Mouse (Mus musculus) limb, embryonic 10.5 days (tissue): ENCODE data around the gene Sec24b. TPM values are rescaled to one million over a fixed set of nuclear protein-coding genes. Genes with fewer than 3 reads are reported as not detected.

ENCODE experiments used
- DNase-seq: peaks from one replicate; pipeline ENCODE4 v3.0.0-alpha.2; 2017; ENCODE audit warnings: low spot score
- H3K27ac ChIP-seq: fragments of 300-500 bp; sonication (generic); 2 replicates; pipeline ENCODE4 v1.5.1; 2016; ENCODE audit warnings: mild to moderate bottlenecking
- H3K27me3 ChIP-seq: fragments of 300-500 bp; sonication (generic); 2 replicates; pipeline ENCODE4 v1.6.1; 2016; ENCODE audit warnings: low read depth, mild to moderate bottlenecking; ENCODE audit not compliant: poor library complexity, severe bottlenecking
- H3K36me3 ChIP-seq: fragments of 300-500 bp; sonication (generic); 2 replicates; pipeline ENCODE4 v1.6.1; 2016; ENCODE audit warnings: mild to moderate bottlenecking, moderate library complexity
- H3K4me1 ChIP-seq: fragments of 300-500 bp; sonication (generic); 2 replicates; pipeline ENCODE4 v1.6.1; 2016
- H3K4me3 ChIP-seq: fragments of 300-500 bp; sonication (generic); 2 replicates; pipeline ENCODE4 v1.5.1; 2016; ENCODE audit warnings: mild to moderate bottlenecking, moderate library complexity
- H3K9me3 ChIP-seq: fragments of 300-500 bp; sonication (generic); replicated peaks from 2 replicates; pipeline ENCODE4 v1.6.1; 2016; ENCODE audit warnings: mild to moderate bottlenecking
- WGBS: fragments of 180-500 bp; shearing (Covaris S2); methylation state at CpG from one replicate; pipeline ENCODE4 v1.1.7; 2016; 5-methylcytosine and 5-hydroxymethylcytosine counted together
- polyA plus RNA-seq: library from polyadenylated mRNA; unstranded; fragments of >200 nt; fragmentation: Nextera tagmentation; extraction: Ambion mirVana; gene quantifications from 2 replicates; pipeline ENCODE4 v1.2.1, GENCODE M21; 2016

Sec24b gene
- polyA plus RNA-seq, 1 experiment from 2014 or later: 37.8 TPM

- no peaks in the 10 kb centered on the region for H3K36me3 ChIP-seq
- peaks cover 5% of the 10 kb centered on the region; the same call in 1 of the 2 replicates for H3K4me1 ChIP-seq
- DNase-seq: no peak
- no peak overlapping the region for H3K27ac ChIP-seq
- WGBS: 91% methylated on average over 9 of the region's 9 CpGs
- no peak overlapping the region for H3K4me3 ChIP-seq
- H3K9me3 ChIP-seq: no peaks in the 10 kb centered on the region
- H3K27me3 ChIP-seq: no peaks in the 10 kb centered on the region
These were observed 15.9 kb upstream of the Sec24b start for GRCm38 (mm10) chr3:130077291-130077690.

- 80% methylated on average over 1 of the region's 1 CpGs for WGBS
- no peak overlapping the region for H3K27ac ChIP-seq
These were observed 14.4 kb upstream of the Sec24b start for GRCm38 (mm10) chr3:130075746-130076145.

GRCm38 (mm10) chr3:130073085-130073484 is 11.7 kb upstream of the Sec24b start:
- WGBS: 44% methylated on average over 10 of the region's 10 CpGs
- no peak overlapping the region for H3K4me3 ChIP-seq
- no peak for DNase-seq

More at GRCm38 (mm10) chr3:130075746-130076145, 14.4 kb upstream of the Sec24b start:
- H3K4me3 ChIP-seq: no peak overlapping the region
- DNase-seq: no peak
- H3K9me3 ChIP-seq: no peaks in the 10 kb centered on the region
- peaks cover 5% of the 10 kb centered on the region; the same call in 1 of the 2 replicates for H3K4me1 ChIP-seq
- H3K36me3 ChIP-seq: no peaks in the 10 kb centered on the region
- no peaks in the 10 kb centered on the region for H3K27me3 ChIP-seq

GRCm38 (mm10) chr3:130071918-130072317 is 10.6 kb upstream of the Sec24b start:
- no peak for DNase-seq
- H3K9me3 ChIP-seq: no peaks in the 10 kb centered on the region
- H3K4me3 ChIP-seq: no peak overlapping the region
- 91% methylated on average over 2 of the region's 2 CpGs for WGBS
- peaks cover 5% of the 10 kb centered on the region; the same call in 1 of the 2 replicates for H3K4me1 ChIP-seq
- H3K27me3 ChIP-seq: no peaks in the 10 kb centered on the region
- no peaks in the 10 kb centered on the region for H3K36me3 ChIP-seq
- no peak overlapping the region for H3K27ac ChIP-seq

More at GRCm38 (mm10) chr3:130073085-130073484, 11.7 kb upstream of the Sec24b start:
- Histone ChIP-seq H3K4me1 (peaks cover 5% of the 10 kb centered on the region; the same call in 1 of the 2 replicates), H3K27me3 (no peaks in the 10 kb centered on the region), H3K36me3 (no peaks in the 10 kb centered on the region), H3K9me3 (no peaks in the 10 kb centered on the region), H3K27ac (no peak overlapping the region)

- H3K27ac ChIP-seq: peak overlapping the region; percentile 99
- H3K4me1 ChIP-seq: peaks cover 31% of the 10 kb centered on the region
- peak overlapping the region; percentile 96 for H3K4me3 ChIP-seq
- H3K36me3 ChIP-seq: peaks cover 13% of the 10 kb centered on the region
- under 1% methylated on average over 69 of the region's 92 CpGs for WGBS
- H3K9me3 ChIP-seq: no peaks in the 10 kb centered on the region
- H3K27me3 ChIP-seq: no peaks in the 10 kb centered on the region
- peak; percentile 96 for DNase-seq
These were observed 840 bp downstream of the Sec24b start for GRCm38 (mm10) chr3:130060396-130061029.

GRCm38 (mm10) chr3:130059805-130060395 is 1.5 kb downstream of the Sec24b start:
- peak; percentile 56 for DNase-seq

GRCm38 (mm10) chr3:130058488-130058887 is 2.9 kb downstream of the Sec24b start:
- no peak overlapping the region for H3K4me3 ChIP-seq
- WGBS: 79% methylated on average over 2 of the region's 2 CpGs

More at GRCm38 (mm10) chr3:130059805-130060395, 1.5 kb downstream of the Sec24b start:
- peaks cover 30% of the 10 kb centered on the region for H3K4me1 ChIP-seq
- H3K4me3 ChIP-seq: peak overlapping the region; percentile 96
- peak overlapping the region; percentile 99 for H3K27ac ChIP-seq
- H3K36me3 ChIP-seq: peaks cover 18% of the 10 kb centered on the region
- no peaks in the 10 kb centered on the region for H3K9me3 ChIP-seq
- H3K27me3 ChIP-seq: no peaks in the 10 kb centered on the region
- WGBS: 2% methylated on average over 41 of the region's 42 CpGs

GRCm38 (mm10) chr3:130057569-130058345 is 3.6 kb downstream of the Sec24b start:
- WGBS: 81% methylated on average over 14 of the region's 14 CpGs
- peaks cover 18% of the 10 kb centered on the region for H3K36me3 ChIP-seq
- no peak for DNase-seq
- no peaks in the 10 kb centered on the region for H3K9me3 ChIP-seq
- no peak overlapping the region for H3K27ac ChIP-seq
- H3K27me3 ChIP-seq: no peaks in the 10 kb centered on the region
- H3K4me3 ChIP-seq: no peak overlapping the region
- H3K4me1 ChIP-seq: peaks cover 42% of the 10 kb centered on the region

More at GRCm38 (mm10) chr3:130058488-130058887, 2.9 kb downstream of the Sec24b start:
- Histone ChIP-seq H3K27ac (no peak overlapping the region), H3K27me3 (no peaks in the 10 kb centered on the region), H3K9me3 (no peaks in the 10 kb centered on the region), H3K4me1 (peaks cover 37% of the 10 kb centered on the region), H3K36me3 (peaks cover 18% of the 10 kb centered on the region)
- no peak for DNase-seq

GRCm38 (mm10) chr3:130055416-130056385 is 5.7 kb downstream of the Sec24b start:
- Histone ChIP-seq H3K27me3 (no peaks in the 10 kb centered on the region), H3K27ac (no peak overlapping the region), H3K36me3 (peaks cover 30% of the 10 kb centered on the region), H3K4me3 (no peak overlapping the region), H3K9me3 (no peaks in the 10 kb centered on the region), H3K4me1 (peaks cover 39% of the 10 kb centered on the region)
- DNase-seq: no peak
- 90% methylated on average over 15 of the region's 15 CpGs for WGBS

- DNase-seq: no peak
- Histone ChIP-seq H3K27me3 (no peaks in the 10 kb centered on the region), H3K27ac (no peak overlapping the region), H3K9me3 (no peaks in the 10 kb centered on the region), H3K36me3 (peaks cover 38% of the 10 kb centered on the region), H3K4me1 (peaks cover 37% of the 10 kb centered on the region), H3K4me3 (no peak overlapping the region)
- 82% methylated on average over 6 of the region's 6 CpGs for WGBS
These were observed 6.8 kb downstream of the Sec24b start for GRCm38 (mm10) chr3:130054587-130054986.

- 54% methylated on average over 10 of the region's 10 CpGs for WGBS
- no peak for DNase-seq
- Histone ChIP-seq H3K9me3 (no peaks in the 10 kb centered on the region), H3K4me1 (peaks cover 26% of the 10 kb centered on the region), H3K27me3 (no peaks in the 10 kb centered on the region), H3K4me3 (no peak overlapping the region), H3K36me3 (peaks cover 42% of the 10 kb centered on the region), H3K27ac (no peak overlapping the region)
These were observed 7.8 kb downstream of the Sec24b start for GRCm38 (mm10) chr3:130053340-130054066.
